Mouse (Mus musculus): ENCODE results near the gene Ube2v1. TPM values are rescaled to one million over a fixed set of nuclear protein-coding genes. Genes with fewer than 3 reads are reported as not detected.

Gene Ube2v1
- polyA plus RNA-seq, 1 experiment from 2014 or later, result 234 TPM

DNA sequence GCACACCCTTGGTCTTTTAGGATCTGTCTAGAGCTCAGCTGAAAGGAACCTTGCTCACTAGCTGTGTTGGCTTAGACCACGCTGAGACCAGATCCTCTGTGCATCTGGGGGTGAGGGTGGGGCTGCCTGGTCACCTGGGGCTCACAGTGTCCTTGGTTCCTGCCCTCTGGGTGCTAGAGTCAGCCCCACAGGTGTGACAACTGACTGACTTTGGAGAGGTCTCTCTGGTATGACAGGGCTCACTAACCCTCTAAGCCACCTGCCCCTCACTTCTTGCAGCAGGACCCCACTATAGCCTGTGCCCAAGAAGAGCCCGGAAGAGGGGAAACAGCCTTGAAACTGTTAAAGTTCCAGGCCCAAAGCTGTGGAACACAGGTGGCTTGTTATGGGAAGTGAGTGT, 29.5 kb downstream of the Ube2v1 start:
- no peaks in the 10 kb centered on the region for H3K36me3 ChIP-seq (ENCODE audit: control insufficient read depth, insufficient read depth, low read length)
- H3K9ac ChIP-seq (ENCODE audit: low read length), result no peak overlapping the region
- H3K27me3 ChIP-seq (ENCODE audit: control insufficient read depth, insufficient read depth, low read length), result no peaks in the 10 kb centered on the region
- ATAC-seq (ENCODE audit: low FRiP score, low TSS enrichment), result no peak
- H3K4me1 ChIP-seq (replicated peaks; ENCODE audit: control insufficient read depth, insufficient read depth), result no peaks in the 10 kb centered on the region
- H3K27ac ChIP-seq (replicated peaks), result no peak overlapping the region
- WGBS, result 75% methylated on average over 2 of the region's 2 CpGs
- no peaks in the 10 kb centered on the region for H3K9me3 ChIP-seq (ENCODE audit: control insufficient read depth, low read length)
- no peak overlapping the region for H3K4me2 ChIP-seq (replicated peaks; ENCODE audit: low read depth)
- DNase-seq (ENCODE audit: low spot score), result no peak
- no peak for TF ChIP-seq EP300 (optimal IDR thresholded peaks at IDR 0.05)
- no peak for TF ChIP-seq CTCF (IDR thresholded peaks at IDR 0.05; ENCODE audit: low read depth)
- H3K4me3 ChIP-seq (ENCODE audit: low read depth, low read length), result no peak overlapping the region

DNA sequence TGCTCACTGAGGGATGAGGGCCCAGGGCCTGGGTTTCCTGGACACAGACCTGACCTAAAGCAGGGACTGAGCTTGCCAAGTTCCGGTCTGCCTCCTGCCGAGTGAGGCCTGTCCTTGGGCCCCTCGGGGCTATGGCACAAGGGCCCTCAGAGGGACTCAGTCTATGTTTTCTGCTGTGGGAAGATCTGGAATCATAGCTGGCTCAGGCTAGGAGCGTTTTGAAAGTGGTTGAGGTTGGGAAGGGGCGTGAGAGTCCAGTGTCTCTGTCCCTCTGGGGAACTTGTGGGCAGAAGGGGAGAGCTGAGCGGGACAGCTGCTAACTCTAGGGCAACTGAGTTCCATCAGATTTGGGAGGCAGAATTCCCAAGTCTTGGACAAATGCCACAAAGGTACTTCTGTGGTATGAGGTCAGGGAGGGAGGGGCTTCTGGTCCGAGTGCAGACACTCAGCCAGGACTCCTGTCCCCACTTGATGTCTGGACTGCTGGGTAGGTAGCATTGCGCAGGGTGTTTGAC, 31.4 kb downstream of the Ube2v1 start:
- TF ChIP-seq EP300 (optimal IDR thresholded peaks at IDR 0.05) (no peak), CTCF (IDR thresholded peaks at IDR 0.05; ENCODE audit: low read depth) (no peak)
- no peaks in the 10 kb centered on the region for H3K9me3 ChIP-seq (ENCODE audit: control insufficient read depth, low read length)
- WGBS, result 66% methylated on average over 8 of the region's 8 CpGs
- H3K4me1 ChIP-seq (replicated peaks; ENCODE audit: control insufficient read depth, insufficient read depth), result 0 out of 2 replicates have a peak, but pooled peaks cover 4% of the 10 kb centered on the region
- H3K9ac ChIP-seq (ENCODE audit: low read length), result no peak overlapping the region
- no peaks in the 10 kb centered on the region for H3K36me3 ChIP-seq (ENCODE audit: control insufficient read depth, insufficient read depth, low read length)
- no peak overlapping the region for H3K27ac ChIP-seq (replicated peaks)
- no peaks in the 10 kb centered on the region for H3K27me3 ChIP-seq (ENCODE audit: control insufficient read depth, insufficient read depth, low read length)
- H3K4me3 ChIP-seq (ENCODE audit: low read depth, low read length), result no peak overlapping the region
- H3K4me2 ChIP-seq (replicated peaks; ENCODE audit: low read depth), result no peak overlapping the region
- ATAC-seq (ENCODE audit: low FRiP score, low TSS enrichment) (no peak), DNase-seq (ENCODE audit: low spot score) (no peak)

DNA sequence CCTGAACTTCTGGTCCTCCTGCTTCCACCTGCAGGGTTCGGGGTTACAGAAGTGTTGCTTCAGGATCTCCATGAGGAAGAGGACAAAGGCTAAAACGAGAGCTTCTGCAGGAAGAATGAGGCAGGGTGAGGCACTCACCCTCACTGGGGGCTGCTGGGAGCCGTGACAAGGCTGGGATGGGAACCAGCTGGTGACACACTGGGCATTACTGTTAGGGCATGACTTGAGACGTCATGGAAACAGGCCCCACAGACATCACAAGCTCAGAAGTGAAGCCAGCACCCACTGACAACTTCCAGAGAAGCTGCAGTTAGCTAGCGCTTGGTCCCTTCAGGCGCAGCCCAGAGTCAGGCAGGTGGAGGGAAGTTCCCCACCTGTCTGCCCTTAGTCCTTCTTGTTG, 32.0 kb downstream of the Ube2v1 start:
- no peak overlapping the region for H3K27ac ChIP-seq (replicated peaks)
- TF ChIP-seq CTCF (IDR thresholded peaks at IDR 0.05; ENCODE audit: low read depth) (no peak), EP300 (optimal IDR thresholded peaks at IDR 0.05) (no peak)
- DNase-seq (ENCODE audit: low spot score), result no peak

DNA sequence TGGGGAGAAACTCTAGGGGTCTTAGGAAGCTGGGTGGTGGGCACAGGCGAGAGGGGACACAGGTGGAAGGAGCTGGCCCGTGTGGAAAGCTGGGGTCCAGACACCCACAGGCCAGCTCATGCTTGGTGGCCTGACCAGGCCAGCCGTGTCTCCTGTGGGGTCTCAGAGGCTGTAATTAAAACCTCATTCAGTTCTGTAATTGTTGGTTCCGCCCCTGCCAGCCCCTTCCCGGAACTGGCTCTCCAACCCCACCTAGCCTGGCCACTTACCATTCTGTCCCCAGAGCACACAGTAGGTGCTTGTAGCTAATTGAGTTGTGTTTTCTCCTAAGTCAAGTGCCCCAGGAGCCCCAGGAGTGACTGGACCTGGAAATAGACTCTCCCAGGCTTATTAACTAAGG, 32.7 kb downstream of the Ube2v1 start:
- Histone ChIP-seq H3K4me3 (ENCODE audit: low read depth, low read length) (no peak overlapping the region), H3K9ac (ENCODE audit: low read length) (no peak overlapping the region), H3K4me2 (replicated peaks; ENCODE audit: low read depth) (no peak overlapping the region), H3K36me3 (ENCODE audit: control insufficient read depth, insufficient read depth, low read length) (no peaks in the 10 kb centered on the region), H3K27ac (replicated peaks) (no peak overlapping the region), H3K9me3 (ENCODE audit: control insufficient read depth, low read length) (no peaks in the 10 kb centered on the region), H3K4me1 (replicated peaks; ENCODE audit: control insufficient read depth, insufficient read depth) (0 out of 2 replicates have a peak, but pooled peaks cover 4% of the 10 kb centered on the region), H3K27me3 (ENCODE audit: control insufficient read depth, insufficient read depth, low read length) (no peaks in the 10 kb centered on the region)
- DNase-seq (ENCODE audit: low spot score) (no peak), ATAC-seq (ENCODE audit: low FRiP score, low TSS enrichment) (no peak)
- 87% methylated on average over 5 of the region's 5 CpGs for WGBS
- TF ChIP-seq EP300 (optimal IDR thresholded peaks at IDR 0.05), result no peak
- TF ChIP-seq CTCF (IDR thresholded peaks at IDR 0.05; ENCODE audit: low read depth), result no peak

More for the DNA sequence above, 32.0 kb downstream of the Ube2v1 start:
- Histone ChIP-seq H3K27me3 (ENCODE audit: control insufficient read depth, insufficient read depth, low read length) (no peaks in the 10 kb centered on the region), H3K4me3 (ENCODE audit: low read depth, low read length) (no peak overlapping the region), H3K9me3 (ENCODE audit: control insufficient read depth, low read length) (no peaks in the 10 kb centered on the region), H3K36me3 (ENCODE audit: control insufficient read depth, insufficient read depth, low read length) (no peaks in the 10 kb centered on the region), H3K9ac (ENCODE audit: low read length) (no peak overlapping the region), H3K4me2 (replicated peaks; ENCODE audit: low read depth) (no peak overlapping the region), H3K4me1 (replicated peaks; ENCODE audit: control insufficient read depth, insufficient read depth) (0 out of 2 replicates have a peak, but pooled peaks cover 4% of the 10 kb centered on the region)
- 61% methylated on average over 6 of the region's 6 CpGs for WGBS
- ATAC-seq (ENCODE audit: low FRiP score, low TSS enrichment), result no peak

DNA sequence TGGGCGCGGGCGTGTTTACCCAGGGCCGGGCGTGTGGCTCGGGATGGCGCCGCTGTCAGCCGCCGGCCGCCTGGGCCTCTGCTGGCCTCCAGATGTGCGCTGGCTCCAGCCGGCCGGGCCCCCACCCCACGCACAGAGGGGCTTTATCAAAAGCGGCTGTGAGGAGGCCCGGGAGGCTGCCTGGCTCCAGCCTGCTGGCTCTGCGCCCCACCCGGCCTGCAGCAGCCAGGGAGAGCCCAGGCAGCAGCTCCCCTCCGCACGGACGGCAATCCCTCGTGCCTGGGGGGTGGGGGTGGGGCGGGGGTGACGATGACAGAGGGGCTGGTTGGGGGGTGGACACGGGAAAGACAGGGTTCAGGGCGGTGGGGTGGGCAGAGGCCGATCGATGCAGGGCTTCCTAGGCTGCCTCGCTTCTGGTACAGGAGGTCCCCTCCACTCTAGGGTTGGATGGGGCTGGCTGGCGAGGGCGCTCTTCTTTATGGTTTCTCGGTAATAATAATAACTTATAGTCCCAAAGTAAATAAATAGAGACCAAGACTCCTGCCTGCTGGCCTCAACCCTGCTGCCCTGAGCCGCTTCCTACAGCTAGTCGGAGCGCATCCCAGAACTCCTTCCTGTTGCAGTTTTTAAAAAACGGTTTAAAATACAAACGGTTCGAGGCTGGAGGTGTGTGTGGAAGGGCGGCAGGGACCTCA, 34.3 kb downstream of the Ube2v1 start:
- Histone ChIP-seq H3K9me3 (ENCODE audit: control insufficient read depth, low read length) (no peaks in the 10 kb centered on the region), H3K27me3 (ENCODE audit: control insufficient read depth, insufficient read depth, low read length) (no peaks in the 10 kb centered on the region), H3K4me3 (ENCODE audit: low read depth, low read length) (peak overlapping the region; percentile 12; the same call in 1 of the 2 replicates), H3K4me2 (replicated peaks; ENCODE audit: low read depth) (peak overlapping the region; percentile 44), H3K4me1 (replicated peaks; ENCODE audit: control insufficient read depth, insufficient read depth) (0 out of 2 replicates have a peak, but pooled peaks cover 4% of the 10 kb centered on the region), H3K9ac (ENCODE audit: low read length) (peak overlapping the region; percentile 48), H3K27ac (replicated peaks) (peak overlapping the region; percentile 82), H3K36me3 (ENCODE audit: control insufficient read depth, insufficient read depth, low read length) (no peaks in the 10 kb centered on the region)
- WGBS, result 19% methylated on average over 39 of the region's 40 CpGs
- TF ChIP-seq CTCF (IDR thresholded peaks at IDR 0.05; ENCODE audit: low read depth) (no peak; the same call in 1 of the 2 replicates), EP300 (optimal IDR thresholded peaks at IDR 0.05) (no peak)
- DNase-seq (ENCODE audit: low spot score), result peak; percentile 54
- ATAC-seq (ENCODE audit: low FRiP score, low TSS enrichment), result peak; percentile 51; the same call in 1 of the 2 replicates

Data from stomach, postnatal 0 days (tissue).